Mouse (Mus musculus): ENCODE results near the gene Mgat4e. TPM values are rescaled to one million over a fixed set of nuclear protein-coding genes. Genes with fewer than 3 reads are reported as not detected.

The Mgat4e gene
- not detected in 2 replicates for polyA plus RNA-seq (2012; rRNA removed; ENCODE audit: low replicate concordance)

GRCm38 (mm10) chr1:134549632-134550132 is at the start of gene Mgat4e:
Mgat4e (minus strand) TSS chr1:134549682.

GRCm38 (mm10) chr1:134559976-134560375 is 10.5 kb upstream of the Mgat4e start, which contains the start of gene Kdm5b:
Kdm5b (plus strand) TSS chr1:134560171.

GRCm38 (mm10) chr1:134494428-134495215 is 54.9 kb downstream of the Mgat4e start, which contains the start of gene Rabif:
Rabif (plus strand) TSS chr1:134494648.

Other genes with a start within 250 kb of the Mgat4e start
- gene Ppfia4, start 216.8 kb downstream of the Mgat4e start, polyA plus RNA-seq (2012; rRNA removed; ENCODE audit: low replicate concordance) = 7.8 and 11.5 TPM in 2 replicates
- 83.7 and 107 TPM in 2 replicates for gene Tmem183a, start 187.7 kb downstream of the Mgat4e start, polyA plus RNA-seq (2012; rRNA removed; ENCODE audit: low replicate concordance)
- gene 4933406M09Rik, start 163.7 kb downstream of the Mgat4e start, polyA plus RNA-seq (2012; rRNA removed; ENCODE audit: low replicate concordance) = not detected in 2 replicates
- gene Cyb5r1, start 144.1 kb downstream of the Mgat4e start, polyA plus RNA-seq (2012; rRNA removed; ENCODE audit: low replicate concordance) = 17.3 and 43.0 TPM in 2 replicates
- gene Adipor1, start 134.3 kb downstream of the Mgat4e start, polyA plus RNA-seq (2012; rRNA removed; ENCODE audit: low replicate concordance) = 118 and 137 TPM in 2 replicates
- gene Klhl12, start 94.2 kb downstream of the Mgat4e start, polyA plus RNA-seq (2012; rRNA removed; ENCODE audit: low replicate concordance) = 1.9 and 2.1 TPM in 2 replicates
- gene Rabif, start 55.0 kb downstream of the Mgat4e start, polyA plus RNA-seq (2012; rRNA removed; ENCODE audit: low replicate concordance) = 5.8 and 9.4 TPM in 2 replicates
- gene Kdm5b, start 10.5 kb upstream of the Mgat4e start, polyA plus RNA-seq (2012; rRNA removed; ENCODE audit: low replicate concordance) = 10.1 TPM in 2 replicates
- gene Syt2, start 97.0 kb upstream of the Mgat4e start, polyA plus RNA-seq (2012; rRNA removed; ENCODE audit: low replicate concordance) = 0.02 and 0.23 TPM in 2 replicates

All from duodenum, adult 2 months (tissue).